Mouse (Mus musculus): ENCODE data around the gene Rab7.
"Not testable (repeated sequence)": the region's sequence is repeated elsewhere in the genome, so short reads cannot be mapped to it uniquely, and the experiment has no call there.

The Rab7 gene

GRCm38 (mm10) chr6:87997706-87998265 lies 47.3 kb downstream of the Rab7 start:
- no peak for DNase-seq (ENCODE audit: low read depth)

GRCm38 (mm10) chr6:87996606-87997005 lies 48.5 kb downstream of the Rab7 start:
- no peak for DNase-seq (ENCODE audit: low read depth)

- no peak for DNase-seq (ENCODE audit: low read depth)
Measured at GRCm38 (mm10) chr6:87995519-87995918, 49.6 kb downstream of the Rab7 start.

GRCm38 (mm10) chr6:87993790-87994571 lies 51.1 kb downstream of the Rab7 start:
- DNase-seq (ENCODE audit: low read depth): no peak

GRCm38 (mm10) chr6:87992733-87993132 lies 52.3 kb downstream of the Rab7 start:
- DNase-seq (ENCODE audit: low read depth): peak; percentile 88

GRCm38 (mm10) chr6:87991886-87992285 lies 53.2 kb downstream of the Rab7 start:
- no peak for DNase-seq (ENCODE audit: low read depth)

GRCm38 (mm10) chr6:87991216-87991615 lies 53.9 kb downstream of the Rab7 start:
- DNase-seq (ENCODE audit: low read depth): no peak

- DNase-seq (ENCODE audit: low read depth): no peak
Measured at GRCm38 (mm10) chr6:87982506-87982905, 62.6 kb downstream of the Rab7 start.

GRCm38 (mm10) chr6:87981547-87982256 lies 63.4 kb downstream of the Rab7 start, which contains the start of gene H1fx:
Gene H1fx (minus strand): TSS chr6:87981637.
- no peak for DNase-seq (ENCODE audit: low read depth)

GRCm38 (mm10) chr6:87981030-87981485 lies 64.0 kb downstream of the Rab7 start:
- no peak for DNase-seq (ENCODE audit: low read depth)

GRCm38 (mm10) chr6:87980374-87981029 lies 64.6 kb downstream of the Rab7 start:
- no peak for DNase-seq (ENCODE audit: low read depth)

- DNase-seq (ENCODE audit: low read depth): no peak
Measured at GRCm38 (mm10) chr6:87979728-87980127, 65.3 kb downstream of the Rab7 start.

- no peak for DNase-seq (ENCODE audit: low read depth)
Measured at GRCm38 (mm10) chr6:87970041-87970440, 75.0 kb downstream of the Rab7 start.

GRCm38 (mm10) chr6:87962457-87962856 lies 82.6 kb downstream of the Rab7 start:
- DNase-seq (ENCODE audit: low read depth): not testable (repeated sequence)

All from fibroblast of lung, adult 2 months (primary cell).